Mouse (Mus musculus) liver, embryonic 11.5 days (tissue): Measurements from ENCODE around the gene Ints7. TPM values are rescaled to one million over a fixed set of nuclear protein-coding genes. Genes with fewer than 3 reads are reported as not detected.

ENCODE experiments used
- ATAC-seq: fragments of 200-750 bp; cut with Nextera tagmentation; replicated peaks from 2 replicates; pipeline ENCODE4 v1.8.0; 2017; ENCODE audit warnings: moderate number of reproducible peaks, mild to moderate bottlenecking, moderate TSS enrichment, moderate library complexity; ENCODE audit not compliant: low FRiP score
- DNase-seq: peaks from one replicate; pipeline ENCODE4 v3.0.0-alpha.2; 2017; ENCODE audit warnings: low spot score
- H3K27ac ChIP-seq: fragments of 300-500 bp; sonication (generic); 2 replicates; pipeline ENCODE4 v1.5.1; 2014; ENCODE audit warnings: mild to moderate bottlenecking, low read depth, low read length, control low read depth
- H3K27me3 ChIP-seq: fragments of 300-500 bp; sonication (generic); replicated peaks from 2 replicates; pipeline ENCODE4 v1.6.1; 2014; ENCODE audit warnings: low read length, mixed read lengths; ENCODE audit not compliant: control insufficient read depth, insufficient read depth
- H3K36me3 ChIP-seq: fragments of 300-500 bp; sonication (generic); 2 replicates; pipeline ENCODE4 v1.6.1; 2014; ENCODE audit warnings: mild to moderate bottlenecking, low read length, moderate library complexity, mixed read lengths; ENCODE audit not compliant: control insufficient read depth, insufficient read depth
- H3K4me1 ChIP-seq: fragments of 300-500 bp; sonication (generic); replicated peaks from 2 replicates; pipeline ENCODE4 v1.6.1; 2014; ENCODE audit warnings: low read length, mixed read lengths; ENCODE audit not compliant: control insufficient read depth, insufficient read depth
- H3K4me2 ChIP-seq: fragments of 300-500 bp; sonication (generic); 2 replicates; pipeline ENCODE4 v1.6.1; 2014; ENCODE audit warnings: mild to moderate bottlenecking, control low read depth, moderate library complexity
- H3K4me3 ChIP-seq: fragments of 300-500 bp; sonication (generic); 2 replicates; pipeline ENCODE4 v1.5.1; 2014; ENCODE audit warnings: low read depth, low read length, control low read depth
- H3K9ac ChIP-seq: fragments of 300-500 bp; sonication (generic); 2 replicates; pipeline ENCODE4 v1.6.1; 2014; ENCODE audit warnings: low read depth, low read length, control low read depth
- H3K9me3 ChIP-seq: fragments of 300-500 bp; sonication (generic); 2 replicates; pipeline ENCODE4 v1.6.1; 2016; ENCODE audit warnings: low read length, inconsistent platforms, mixed read lengths; ENCODE audit not compliant: control insufficient read depth
- WGBS: fragments of 180-500 bp; shearing (Covaris S2); extraction: QIAGEN DNeasy Blood & Tissue Kit; methylation state at CpG from one replicate; pipeline ENCODE4 v1.1.7; 2014; 5-methylcytosine and 5-hydroxymethylcytosine counted together
- polyA plus RNA-seq: library from polyadenylated mRNA; unstranded; fragments of >200 nt; fragmentation: Nextera tagmentation; extraction: Ambion mirVana; gene quantifications from 2 replicates; pipeline ENCODE4 v1.2.1, GENCODE M21; 2014

The Ints7 gene
- polyA plus RNA-seq: 54.1 and 57.6 TPM in 2 replicates

GRCm38 (mm10) chr1:191575458-191576247, at the start of gene Ints7, which contains the start of gene Dtl:
Gene Ints7 (plus strand): TSS chr1:191575636.
Gene Dtl (minus strand): TSS chr1:191575544.
- Histone ChIP-seq H3K4me1 (peaks cover 18% of the 10 kb centered on the region), H3K4me2 (peak within 1 kb of the TSS; percentile 82), H3K9ac (peak within 1 kb of the TSS; percentile 95), H3K27ac (peak within 1 kb of the TSS; percentile 90), H3K27me3 (no peaks in the 10 kb centered on the region), H3K9me3 (peaks cover 5% of the 10 kb centered on the region; the same call in 1 of the 2 replicates), H3K36me3 (peaks cover 14% of the 10 kb centered on the region), H3K4me3 (peak within 1 kb of the TSS; percentile 70)
- peak; percentile 99 for DNase-seq
- peak; percentile 96 for ATAC-seq
- under 1% methylated on average over 70 of the region's 70 CpGs for WGBS

GRCm38 (mm10) chr1:191527089-191527488, 48.3 kb upstream of the Ints7 start:
- H3K4me2 ChIP-seq: no peak overlapping the region
- ATAC-seq: no peak; the same call in 1 of the 2 replicates
- H3K4me1 ChIP-seq: no peaks in the 10 kb centered on the region
- H3K27me3 ChIP-seq: no peaks in the 10 kb centered on the region
- no peak overlapping the region for H3K9ac ChIP-seq
- no peaks in the 10 kb centered on the region for H3K36me3 ChIP-seq
- H3K4me3 ChIP-seq: no peak overlapping the region
- WGBS: 52% methylated on average over 3 of the region's 3 CpGs
- DNase-seq: no peak
- H3K9me3 ChIP-seq: no peaks in the 10 kb centered on the region
- H3K27ac ChIP-seq: no peak overlapping the region

GRCm38 (mm10) chr1:191527921-191528612, 47.4 kb upstream of the Ints7 start:
- H3K9me3 ChIP-seq: no peaks in the 10 kb centered on the region
- 58% methylated on average over 4 of the region's 4 CpGs for WGBS
- no peaks in the 10 kb centered on the region for H3K4me1 ChIP-seq
- H3K4me3 ChIP-seq: no peak overlapping the region
- DNase-seq (no peak), ATAC-seq (no peak)
- no peak overlapping the region for H3K27ac ChIP-seq
- no peak overlapping the region for H3K4me2 ChIP-seq
- H3K27me3 ChIP-seq: no peaks in the 10 kb centered on the region
- no peaks in the 10 kb centered on the region for H3K36me3 ChIP-seq
- no peak overlapping the region for H3K9ac ChIP-seq

GRCm38 (mm10) chr1:191529406-191529805, 46.0 kb upstream of the Ints7 start:
- H3K27me3 ChIP-seq: no peaks in the 10 kb centered on the region
- ATAC-seq (no peak), DNase-seq (no peak)
- 80% methylated on average over 2 of the region's 2 CpGs for WGBS
- H3K4me2 ChIP-seq: no peak overlapping the region
- H3K9me3 ChIP-seq: no peaks in the 10 kb centered on the region
- H3K4me1 ChIP-seq: no peaks in the 10 kb centered on the region
- no peak overlapping the region for H3K4me3 ChIP-seq
- H3K9ac ChIP-seq: no peak overlapping the region
- H3K27ac ChIP-seq: no peak overlapping the region
- H3K36me3 ChIP-seq: no peaks in the 10 kb centered on the region

- H3K27ac ChIP-seq: no peak overlapping the region
- no peak overlapping the region for H3K9ac ChIP-seq
- H3K4me2 ChIP-seq: no peak overlapping the region
- WGBS: 50% methylated on average over 1 of the region's 1 CpGs
- ATAC-seq: no peak
- H3K4me3 ChIP-seq: no peak overlapping the region
- H3K9me3 ChIP-seq: no peaks in the 10 kb centered on the region
- H3K4me1 ChIP-seq: no peaks in the 10 kb centered on the region
- H3K36me3 ChIP-seq: peaks cover under 1% of the 10 kb centered on the region; the same call in 1 of the 2 replicates
- H3K27me3 ChIP-seq: no peaks in the 10 kb centered on the region
- no peak for DNase-seq
Measured at GRCm38 (mm10) chr1:191531023-191531422, 44.4 kb upstream of the Ints7 start.

- Histone ChIP-seq H3K4me1 (no peaks in the 10 kb centered on the region), H3K27ac (no peak overlapping the region), H3K27me3 (no peaks in the 10 kb centered on the region), H3K4me3 (no peak overlapping the region), H3K36me3 (peaks cover 15% of the 10 kb centered on the region), H3K9me3 (no peaks in the 10 kb centered on the region), H3K4me2 (no peak overlapping the region), H3K9ac (no peak overlapping the region)
- WGBS: 71% methylated on average over 2 of the region's 2 CpGs
- no peak for ATAC-seq
- no peak for DNase-seq
Measured at GRCm38 (mm10) chr1:191534896-191535295, 40.5 kb upstream of the Ints7 start.

- 80% methylated on average over 2 of the region's 2 CpGs for whole genome bisulfite sequencing
- DNase-seq (no peak), ATAC-seq (no peak)
- no peak overlapping the region for H3K4me2 ChIP-seq
- H3K9ac ChIP-seq: no peak overlapping the region
- H3K36me3 ChIP-seq: peaks cover 27% of the 10 kb centered on the region
- H3K4me1 ChIP-seq: no peaks in the 10 kb centered on the region
- no peak overlapping the region for H3K27ac ChIP-seq
- H3K4me3 ChIP-seq: no peak overlapping the region
- no peaks in the 10 kb centered on the region for H3K27me3 ChIP-seq
- H3K9me3 ChIP-seq: no peaks in the 10 kb centered on the region
Measured at GRCm38 (mm10) chr1:191540300-191540699, 35.1 kb upstream of the Ints7 start.

GRCm38 (mm10) chr1:191541014-191541413, 34.4 kb upstream of the Ints7 start:
- DNase-seq (no peak), ATAC-seq (no peak)
- Histone ChIP-seq H3K4me2 (no peak overlapping the region), H3K27ac (no peak overlapping the region), H3K9me3 (no peaks in the 10 kb centered on the region), H3K4me1 (no peaks in the 10 kb centered on the region), H3K27me3 (no peaks in the 10 kb centered on the region), H3K4me3 (no peak overlapping the region), H3K36me3 (peaks cover 29% of the 10 kb centered on the region), H3K9ac (no peak overlapping the region)
- WGBS: 87% methylated on average over 9 of the region's 9 CpGs
